Mouse (Mus musculus): ENCODE measurements around the gene Gxylt2.

Gxylt2 gene

DNA sequence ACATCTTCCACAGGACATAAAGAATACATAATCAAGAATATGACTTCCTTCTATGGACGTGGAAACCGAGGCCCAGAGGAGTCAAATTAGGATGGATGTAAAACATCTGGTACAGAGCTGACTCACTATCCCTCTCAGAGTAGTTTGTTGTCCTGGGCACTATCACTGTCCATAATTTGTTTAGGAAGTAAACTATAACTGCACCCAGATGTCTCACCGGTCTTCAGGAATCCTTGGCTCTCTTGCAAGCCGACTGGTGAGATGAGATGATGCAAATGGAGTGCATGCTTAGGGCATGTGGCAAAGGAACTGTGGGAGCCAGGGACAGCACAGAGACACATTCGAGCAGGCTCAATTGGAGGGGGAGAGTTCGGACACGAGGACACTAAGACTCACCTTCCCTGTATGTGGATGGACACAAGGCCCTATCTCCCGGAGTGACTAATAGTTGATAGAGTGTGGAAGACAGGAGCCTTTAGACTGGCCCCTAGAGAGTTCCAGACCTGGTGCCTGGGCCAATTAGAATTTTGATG is 10.8 kb downstream of the Gxylt2 start:
- no peak for DNase-seq (ENCODE audit: low spot score)

DNA sequence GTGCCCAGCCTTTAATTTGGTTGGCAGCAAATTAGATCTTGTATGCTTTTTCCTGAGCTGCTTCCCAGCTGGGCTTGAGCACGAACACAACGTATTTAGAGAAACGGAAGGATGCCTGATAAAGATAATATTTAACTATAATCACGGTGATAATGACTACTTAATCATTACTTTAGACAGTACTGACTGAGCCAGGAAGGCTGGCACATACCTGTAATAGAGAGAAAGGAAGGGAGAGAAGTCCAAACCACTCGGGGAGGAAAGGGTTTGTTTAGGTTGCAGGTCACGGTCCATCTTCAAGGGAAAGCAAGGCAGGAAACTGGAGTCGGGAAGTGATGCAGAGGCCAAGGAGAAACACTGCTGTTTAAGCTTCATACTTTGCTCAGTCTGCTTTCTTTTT is 11.6 kb downstream of the Gxylt2 start:
- no peak for DNase-seq (ENCODE audit: low spot score)

DNA sequence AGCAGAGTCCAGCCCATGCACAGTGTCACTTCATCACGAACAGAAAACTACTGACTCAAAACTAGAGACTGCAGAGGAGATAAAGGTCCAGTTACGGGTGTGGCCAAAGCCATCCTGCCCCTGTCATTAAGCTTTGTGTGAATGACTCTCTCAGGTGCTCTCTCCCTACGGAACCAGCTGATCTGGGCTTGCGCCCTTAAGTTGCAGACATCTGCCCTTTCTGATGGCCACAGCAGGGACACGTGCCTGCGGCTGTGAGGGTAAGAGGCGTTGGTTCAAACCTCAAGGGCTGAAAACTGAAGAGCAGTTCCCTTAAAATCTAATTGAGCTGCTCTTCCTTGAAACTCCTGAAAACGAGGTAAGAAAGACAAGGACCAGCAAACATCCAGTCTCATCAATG is 12.3 kb downstream of the Gxylt2 start:
- no peak for DNase-seq (ENCODE audit: low spot score)

DNA sequence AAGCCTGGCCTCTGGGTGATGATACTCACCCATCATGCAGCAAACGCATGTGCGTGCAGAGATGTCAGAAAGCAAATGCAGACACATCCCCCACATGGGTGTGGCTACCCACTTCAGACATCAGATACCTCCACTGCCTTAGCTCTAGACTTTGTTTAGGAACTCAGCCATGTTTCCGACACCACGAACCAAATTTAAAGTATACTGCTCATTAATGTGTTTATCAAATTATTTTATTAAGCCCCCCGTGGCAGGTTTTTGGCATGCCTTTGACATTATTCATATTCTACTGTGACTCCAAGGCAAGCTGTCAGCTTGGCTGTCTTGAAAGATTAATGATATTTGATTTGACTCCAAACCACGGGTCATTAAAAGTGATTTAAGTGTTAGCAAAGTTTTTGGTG is 15.6 kb downstream of the Gxylt2 start:
- no peak for DNase-seq (ENCODE audit: low spot score)

DNA sequence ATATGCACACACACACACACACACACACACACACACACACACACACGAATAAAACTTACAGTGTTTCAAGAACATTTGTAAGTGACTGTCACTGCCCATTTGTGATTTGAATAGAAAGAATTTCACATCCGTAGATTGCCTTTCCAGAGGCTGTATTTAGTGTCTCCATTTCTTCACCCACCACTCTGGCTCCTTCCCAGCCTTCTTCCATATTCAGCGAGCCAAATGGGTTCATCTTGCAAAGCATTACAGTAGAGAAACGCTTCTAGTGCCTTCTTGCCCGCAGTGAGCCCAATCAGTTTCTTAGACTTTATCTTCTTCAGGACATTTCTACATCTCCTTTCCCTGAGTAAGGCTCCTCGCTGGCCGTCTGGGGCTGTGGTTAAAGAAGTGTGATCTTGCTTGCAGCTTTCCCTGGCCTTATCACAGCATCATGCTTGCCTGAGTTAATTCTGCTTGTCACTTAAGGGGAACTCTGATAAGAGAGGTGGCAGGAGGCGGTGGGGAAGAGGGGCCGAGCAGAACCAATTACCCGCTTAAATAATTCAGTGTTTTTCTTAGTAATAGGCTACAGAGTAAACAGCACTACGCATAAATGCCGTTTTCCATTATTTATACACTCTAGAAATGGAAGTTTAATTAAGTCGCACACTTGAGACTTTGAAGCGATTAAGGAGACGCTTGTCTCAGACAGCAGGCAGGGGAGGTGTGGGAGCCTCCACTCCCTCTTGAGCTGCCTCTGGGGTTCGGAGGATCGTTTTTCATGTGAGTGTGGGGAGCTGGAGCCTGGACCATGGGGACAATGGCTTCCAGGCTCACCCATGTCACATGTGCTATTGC is 16.6 kb downstream of the Gxylt2 start:
- DNase-seq (ENCODE audit: low spot score) = no peak

DNA sequence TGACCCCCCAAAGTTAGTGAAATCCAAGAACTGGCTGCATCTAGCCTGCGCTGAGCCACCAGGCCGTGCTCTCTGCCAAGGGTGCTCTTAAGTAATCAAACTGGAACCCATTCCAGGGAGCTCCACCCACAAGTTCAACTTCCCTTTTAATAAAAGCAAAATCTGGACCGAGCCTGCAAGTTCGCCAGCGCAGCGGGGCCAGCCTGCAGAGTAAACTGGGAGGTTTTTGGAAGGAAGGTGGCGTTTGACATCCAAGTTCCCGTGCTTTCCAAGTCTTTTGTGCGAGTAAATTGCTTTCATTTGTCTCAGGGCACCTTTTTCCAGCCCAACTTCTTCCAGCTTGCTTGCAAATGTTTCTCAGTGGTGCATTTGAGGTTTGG is 27.5 kb downstream of the Gxylt2 start:
- DNase-seq (ENCODE audit: low spot score) = no peak

DNA sequence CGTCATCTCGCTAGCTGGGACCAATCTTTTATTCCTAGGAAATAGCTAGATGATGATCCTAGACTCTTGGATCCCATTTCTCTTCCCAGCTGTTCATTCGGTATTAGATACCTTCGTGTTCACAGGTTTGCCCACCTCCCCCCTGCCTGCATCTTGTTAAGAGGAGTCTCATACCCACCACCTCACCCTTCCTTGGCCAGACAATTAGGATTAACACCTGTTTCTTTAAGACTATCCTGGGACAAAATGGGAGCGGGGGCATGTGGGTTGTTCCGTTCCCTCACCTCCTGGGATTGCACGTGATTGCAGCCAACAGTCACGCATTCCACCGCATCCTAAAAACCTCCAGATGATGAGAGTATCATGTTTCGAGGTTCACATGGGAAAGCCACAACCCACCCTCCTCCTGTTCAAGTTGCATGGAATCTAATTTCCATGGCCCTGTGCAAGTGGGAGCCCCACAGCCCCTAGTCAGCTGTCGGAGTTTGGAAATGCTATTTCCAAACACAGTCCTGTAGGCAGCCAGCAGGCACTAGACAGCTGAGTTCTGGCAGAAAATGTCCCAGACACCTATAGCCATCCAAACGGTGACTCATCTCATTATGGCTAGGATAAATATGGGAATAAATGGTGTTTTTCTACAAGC is 28.0 kb downstream of the Gxylt2 start:
- DNase-seq (ENCODE audit: low spot score) = no peak

DNA sequence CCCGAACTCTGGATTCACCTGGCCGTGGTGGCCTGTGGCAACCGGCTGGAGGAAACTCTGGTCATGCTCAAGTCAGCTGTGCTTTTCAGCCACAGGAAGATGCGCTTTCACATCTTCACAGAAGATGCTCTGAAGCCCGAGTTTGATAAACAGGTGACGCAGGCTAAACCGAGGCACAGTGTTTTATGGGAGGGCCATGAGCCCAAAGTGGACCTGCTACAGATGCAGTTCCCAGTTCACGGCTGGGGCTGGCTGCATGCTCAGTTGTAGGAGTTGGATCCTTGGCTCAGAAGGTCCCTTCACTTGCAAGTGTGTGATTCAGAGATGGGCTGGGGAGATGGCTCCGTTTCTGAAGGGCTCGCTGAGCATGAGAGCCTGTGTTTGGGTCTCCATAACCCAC is 28.7 kb downstream of the Gxylt2 start:
- no peak for DNase-seq (ENCODE audit: low spot score)

DNA sequence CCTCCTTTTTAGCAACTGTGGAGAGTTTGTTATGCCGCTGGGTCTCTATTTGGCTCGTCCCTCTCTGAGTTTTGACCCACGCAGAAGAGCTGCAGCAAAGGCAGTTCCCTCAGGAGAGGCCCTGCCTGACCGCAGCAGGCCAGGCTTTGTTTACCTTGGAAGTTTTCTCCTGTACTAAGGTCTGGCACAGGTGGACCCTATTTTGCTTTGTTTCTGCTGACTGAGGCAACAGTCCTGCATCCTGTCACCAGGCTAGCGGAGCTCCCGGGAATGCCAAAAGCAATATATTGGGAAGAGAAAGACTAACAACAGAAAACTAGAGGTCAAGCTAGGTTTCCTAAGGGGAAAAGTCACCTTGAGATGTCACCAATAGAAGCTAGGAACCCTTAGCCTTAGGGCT is 29.8 kb downstream of the Gxylt2 start:
- DNase-seq (ENCODE audit: low spot score) = no peak

DNA sequence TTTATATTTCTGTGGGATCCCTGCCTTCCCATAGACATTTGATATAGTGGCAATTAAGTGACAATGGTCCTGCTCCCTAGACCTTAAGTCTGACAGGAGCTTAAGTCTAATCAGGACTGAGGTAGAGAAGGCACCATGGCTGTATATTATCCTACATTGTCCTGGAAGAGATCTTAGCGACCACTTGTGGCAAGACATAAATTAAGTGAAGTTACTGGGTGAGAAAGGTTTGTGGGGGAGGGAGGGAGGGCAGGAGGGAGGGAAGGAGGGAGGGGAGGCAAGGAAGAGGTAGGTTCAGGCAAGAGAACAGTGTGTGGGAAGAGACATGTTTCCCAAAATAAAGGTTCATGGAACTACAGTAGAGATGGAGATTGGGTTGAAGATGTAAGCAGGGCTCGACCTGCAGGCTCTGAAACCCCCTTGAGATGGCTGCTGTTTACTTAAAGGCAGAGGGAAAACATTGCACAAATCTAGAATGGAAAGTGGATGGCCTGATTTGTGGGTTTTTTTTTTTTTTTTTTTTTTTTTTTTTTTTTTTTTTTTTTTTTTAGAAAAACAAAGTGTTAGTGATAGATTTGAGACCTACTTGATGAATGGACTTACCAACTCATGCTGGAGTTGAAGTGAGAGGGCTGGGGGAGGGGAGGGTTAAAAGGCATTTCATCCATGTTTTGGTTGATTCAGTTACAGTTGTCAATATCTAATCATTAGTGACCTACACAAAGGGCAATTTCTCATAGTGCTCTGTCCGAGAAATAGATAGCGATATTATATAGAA is 54.1 kb downstream of the Gxylt2 start:
- DNase-seq (ENCODE audit: low spot score) = no peak

DNA sequence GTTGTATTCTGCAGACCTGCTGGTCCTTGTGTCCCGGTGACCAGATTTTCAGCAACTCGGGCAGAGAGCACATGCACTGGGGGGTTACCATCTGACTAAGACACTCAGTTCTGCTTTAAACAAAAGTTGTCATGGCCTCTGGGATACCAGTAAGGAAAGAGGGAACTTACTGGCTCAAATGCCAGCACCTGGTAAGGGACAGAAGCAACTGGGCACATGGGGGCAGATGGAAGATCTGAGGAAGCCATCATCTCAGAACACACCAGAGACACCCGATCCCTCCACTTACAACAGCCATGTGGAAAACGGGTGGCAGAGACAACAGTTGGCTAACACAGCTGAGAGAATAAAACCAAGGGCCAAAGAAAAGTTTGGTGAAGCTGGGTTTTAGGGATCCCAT is 63.2 kb downstream of the Gxylt2 start:
- no peak for DNase-seq (ENCODE audit: low spot score)

DNA sequence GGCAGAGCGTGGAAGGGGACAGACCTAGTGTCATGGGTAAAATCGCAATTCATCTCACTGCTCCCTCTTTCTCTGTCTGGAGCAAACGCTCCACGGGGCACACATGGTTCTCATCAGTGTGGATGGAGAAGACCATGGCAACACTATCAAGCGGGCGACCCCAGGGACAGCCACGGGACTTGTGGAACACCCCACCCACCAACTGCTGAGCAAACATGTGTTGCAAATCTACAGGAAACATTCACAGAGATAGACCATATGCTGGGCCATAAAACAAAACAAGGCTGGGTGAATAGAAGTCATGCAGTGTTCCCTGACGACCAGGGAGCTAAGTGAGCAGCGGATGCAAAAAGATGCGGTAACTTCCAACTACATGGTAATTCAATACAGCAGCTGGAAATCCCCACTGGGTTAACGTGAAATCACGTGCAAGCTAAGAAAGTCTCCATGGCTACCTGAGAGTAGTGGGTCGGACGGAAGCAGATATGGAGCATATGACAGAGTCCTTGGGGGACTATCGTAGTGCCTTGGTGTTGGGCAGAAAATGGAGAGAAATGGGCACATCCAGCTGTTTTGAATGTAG is 71.5 kb downstream of the Gxylt2 start:
- no peak for DNase-seq (ENCODE audit: low spot score)

DNA sequence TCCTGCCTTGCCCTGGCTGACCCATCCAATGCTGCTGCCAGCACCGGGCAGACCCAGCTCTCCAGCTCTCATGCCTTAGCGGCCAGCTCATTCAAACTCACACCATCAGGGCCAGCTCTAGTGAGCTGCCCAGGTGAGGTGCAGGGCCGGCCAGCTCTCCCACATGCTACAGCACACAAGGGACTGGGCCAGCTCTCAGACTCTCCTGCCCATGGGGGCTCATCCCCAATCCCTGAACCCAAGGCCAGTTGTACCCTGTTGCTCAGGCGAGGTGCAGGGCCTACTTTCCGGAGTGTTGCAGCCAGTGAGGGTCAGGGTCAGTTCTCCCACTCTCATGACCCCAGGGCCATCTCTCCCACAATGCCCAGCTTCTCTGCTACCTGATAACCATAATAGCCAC is 74.1 kb downstream of the Gxylt2 start:
- no peak for DNase-seq (ENCODE audit: low spot score)

DNA sequence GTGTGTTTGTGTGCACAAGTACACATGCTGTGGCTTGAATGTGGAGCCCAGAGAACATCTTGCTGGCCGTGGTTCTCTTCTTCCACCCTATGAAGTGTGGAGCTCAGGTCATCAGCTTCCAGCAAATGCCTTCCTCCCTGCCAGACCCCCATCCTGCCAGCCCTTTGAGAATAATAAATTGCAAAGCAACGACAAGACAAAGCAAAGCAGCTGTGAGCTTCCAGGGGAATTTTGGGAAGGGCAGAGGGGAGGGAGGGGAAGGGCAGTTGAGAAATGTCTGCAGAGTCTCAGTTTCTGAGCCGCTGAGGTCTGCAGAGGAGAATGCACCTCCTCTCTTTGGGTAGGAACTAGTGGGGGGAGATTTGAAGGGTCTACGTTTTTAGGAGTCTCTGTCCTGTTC is 75.9 kb downstream of the Gxylt2 start:
- DNase-seq (ENCODE audit: low spot score) = no peak

DNA sequence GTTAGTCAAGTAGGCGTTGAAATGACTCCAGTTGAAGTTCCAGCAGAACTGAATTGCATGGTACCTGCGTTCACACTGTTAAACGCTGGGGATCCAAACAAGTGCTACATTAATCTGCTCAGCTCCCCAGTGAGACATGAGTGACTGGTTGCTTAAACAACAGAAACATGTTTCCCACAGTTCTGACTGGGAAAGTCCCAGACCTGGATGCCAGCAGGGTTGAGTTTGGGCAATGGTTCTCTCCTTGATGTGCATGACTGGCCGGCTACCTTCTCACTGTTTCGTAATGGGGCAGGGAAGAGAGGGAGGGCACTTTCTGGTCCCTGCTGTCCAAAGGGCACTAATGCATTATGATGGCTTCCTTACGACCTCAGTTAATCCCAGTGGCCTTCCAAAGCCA is 77.1 kb downstream of the Gxylt2 start:
- DNase-seq (ENCODE audit: low spot score) = no peak

DNA sequence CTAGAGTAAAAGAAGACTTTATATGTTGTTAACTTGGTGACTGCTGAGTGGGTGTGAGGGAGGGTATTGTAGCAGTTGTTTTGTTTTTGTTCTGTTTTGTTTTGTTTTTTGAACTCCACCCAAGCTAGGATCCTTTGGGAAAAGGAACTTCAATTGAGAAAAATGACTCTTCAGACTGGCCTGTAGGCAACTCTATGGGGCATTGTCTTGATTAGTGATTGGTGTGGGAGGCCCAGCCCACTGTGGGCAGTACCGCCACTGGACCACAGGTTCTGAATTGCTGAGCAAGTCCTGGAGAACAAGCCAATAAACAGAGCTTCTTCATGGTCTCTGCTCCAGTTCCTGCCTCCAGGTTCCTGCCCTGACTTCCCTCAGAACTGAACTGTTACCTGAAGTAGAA is 83.2 kb downstream of the Gxylt2 start:
- DNase-seq (ENCODE audit: low spot score) = no peak

DNA sequence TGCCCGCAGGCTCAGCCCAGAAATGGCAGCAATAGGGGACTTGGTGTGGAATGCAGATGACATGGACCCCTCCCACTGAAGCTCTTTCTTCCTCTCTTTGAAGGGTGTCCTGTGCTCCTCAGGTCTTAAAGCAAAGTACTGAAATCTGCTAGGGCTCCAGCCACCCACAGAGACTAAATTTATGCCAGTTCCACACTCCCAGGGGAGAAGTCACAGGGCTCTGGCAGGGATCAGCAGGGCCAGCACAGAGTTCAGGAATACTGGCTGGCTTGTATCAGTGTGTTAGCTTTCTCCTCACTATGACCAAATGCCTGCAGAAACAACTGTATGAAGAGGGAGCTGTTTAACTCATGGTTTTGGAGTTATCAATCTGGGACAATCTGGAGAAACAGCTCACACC is 84.6 kb downstream of the Gxylt2 start:
- no peak for DNase-seq (ENCODE audit: low spot score)

DNA sequence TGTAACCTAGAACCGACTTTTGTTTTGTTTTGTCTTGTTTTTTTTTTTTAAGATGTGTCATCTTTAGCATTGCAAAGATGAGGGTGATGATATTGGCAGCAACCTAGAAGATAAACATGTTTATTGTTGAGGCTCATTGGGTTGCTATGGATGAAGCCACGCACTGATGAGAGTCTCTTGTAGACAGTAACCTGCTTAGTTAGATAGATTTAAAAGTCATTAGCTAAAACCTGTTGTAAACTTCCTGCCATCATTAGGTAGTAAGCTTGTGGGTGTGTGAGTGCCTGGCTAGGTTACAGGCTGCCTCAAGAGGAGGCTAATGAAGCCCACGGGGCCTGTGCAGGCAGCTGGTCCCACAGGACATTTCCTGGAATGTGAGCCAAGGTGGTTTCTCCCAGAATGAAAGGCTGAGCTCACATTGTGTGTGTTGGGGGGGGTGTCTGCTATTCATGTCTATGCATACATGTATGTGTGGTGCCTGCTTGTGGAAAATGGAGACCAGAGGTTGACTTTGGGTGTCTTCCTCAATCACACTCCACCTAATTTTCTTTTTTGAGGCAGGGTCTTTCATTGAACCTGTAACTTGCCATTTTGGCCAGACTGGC is 87.6 kb downstream of the Gxylt2 start:
- no peak for DNase-seq (ENCODE audit: low spot score)

DNA sequence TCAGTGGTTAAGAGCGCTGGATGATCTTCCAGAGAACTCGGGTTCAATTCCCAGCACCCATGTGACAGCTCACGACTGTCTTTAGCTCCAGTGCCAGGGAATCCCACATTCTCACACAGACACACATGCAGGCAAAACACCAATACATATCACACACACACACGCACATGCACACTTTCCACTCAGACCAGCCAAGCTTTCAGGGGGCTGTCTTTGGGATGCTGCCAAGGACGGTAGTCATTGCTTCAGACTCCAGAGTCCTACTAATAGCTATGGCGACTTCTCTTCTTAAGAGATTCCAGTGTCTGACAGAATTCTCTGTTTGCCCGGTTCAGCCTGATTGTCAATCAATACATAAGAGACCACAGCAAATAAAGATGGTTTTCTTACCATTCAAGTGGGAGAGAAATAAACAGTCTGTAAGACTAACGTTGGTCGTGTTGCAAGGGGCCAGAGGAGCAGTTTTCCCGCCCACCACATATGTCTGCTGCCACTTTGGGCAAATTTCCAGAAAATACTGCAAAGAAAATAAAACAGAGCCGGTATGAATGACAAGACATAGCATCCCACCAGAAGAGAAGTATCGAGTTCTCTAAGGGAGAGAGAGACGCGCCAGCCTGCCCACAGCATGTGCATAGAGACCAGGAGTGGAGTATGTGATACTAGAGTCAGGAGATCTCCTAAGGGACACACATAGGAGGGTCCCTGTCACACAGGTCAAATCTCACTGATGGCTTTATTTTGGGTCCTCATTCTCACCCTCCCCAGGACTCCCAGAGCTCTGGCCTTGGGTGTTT is 88.6 kb downstream of the Gxylt2 start:
- DNase-seq (ENCODE audit: low spot score) = no peak

DNA sequence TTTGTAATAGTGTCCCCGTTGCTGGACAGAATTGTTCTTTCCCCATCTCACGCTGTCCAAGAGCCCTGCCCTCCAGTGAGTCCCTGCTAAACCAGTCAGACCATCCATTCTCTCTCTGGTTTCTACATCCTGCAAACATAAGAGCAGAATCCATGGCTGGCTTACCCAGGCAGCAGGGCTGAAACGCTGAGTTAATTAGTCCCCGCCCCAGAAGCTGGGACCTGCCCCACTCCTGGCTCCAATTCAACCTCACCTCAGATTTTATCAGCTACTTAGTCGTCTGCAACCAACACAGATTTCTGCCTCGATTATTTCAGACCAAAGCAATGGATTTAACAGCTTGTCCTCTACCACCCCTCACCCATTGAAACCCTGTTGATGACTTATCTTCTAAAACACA is 91.3 kb downstream of the Gxylt2 start:
- no peak for DNase-seq (ENCODE audit: low spot score)

DNA sequence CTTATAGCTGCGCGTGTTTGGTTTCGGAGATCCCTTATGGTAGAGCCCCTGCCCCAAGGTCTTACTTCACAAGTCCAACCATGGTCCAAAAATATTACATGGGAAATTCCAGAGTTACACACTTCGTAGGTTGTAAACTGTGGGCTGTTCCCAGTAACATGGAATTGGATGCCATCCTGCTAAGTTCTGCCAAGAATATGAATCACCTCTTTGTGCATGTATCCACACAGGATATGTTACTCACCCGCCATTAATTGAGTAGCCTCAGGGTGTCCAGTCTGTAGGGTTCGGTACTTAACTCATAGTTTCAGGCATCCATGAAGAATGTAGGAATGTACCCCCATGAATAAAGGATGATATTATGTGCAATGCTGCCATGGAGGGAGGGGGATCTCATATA is 94.8 kb downstream of the Gxylt2 start:
- no peak for DNase-seq (ENCODE audit: low spot score)
